Mouse (Mus musculus): ENCODE data around the gene Txndc5.

The Txndc5 gene

DNA sequence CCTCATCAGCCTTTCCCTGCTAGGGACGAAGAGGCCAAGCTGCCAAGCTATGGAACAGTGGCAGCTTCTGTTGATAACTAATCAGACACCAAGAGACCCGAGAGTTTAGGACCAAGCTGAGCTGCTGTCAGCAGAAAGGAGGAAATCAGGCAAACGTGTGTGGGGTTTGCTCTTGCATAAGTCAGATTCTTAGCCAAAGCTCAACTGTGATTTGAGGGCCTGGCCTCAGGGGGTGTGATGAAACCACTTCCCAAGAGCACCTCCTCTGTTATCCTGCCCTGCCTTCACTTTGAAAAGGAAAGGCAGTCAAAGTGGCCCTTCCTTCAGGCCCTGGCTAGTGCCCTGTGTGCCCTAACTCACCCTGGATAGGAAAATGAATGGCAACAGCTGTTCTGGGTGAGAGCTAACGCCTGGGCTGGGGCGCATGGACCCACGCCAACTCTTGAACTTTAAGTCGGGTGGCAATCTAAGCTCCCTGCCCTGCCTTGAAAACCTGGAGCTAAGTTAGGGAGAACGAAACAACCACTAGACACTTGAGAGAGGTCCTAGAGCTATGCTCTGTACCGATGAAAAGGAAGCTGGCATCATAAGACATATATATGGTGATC, at the start of gene Txndc5:
Gene Txndc5, minus strand, starts transcription at position 138 of the 608 bp plus-strand sequence.
- peak in 1 of 2 experiments; percentile 16 for DNase-seq (ENCODE audit: low spot score in 2 of 2)

- no peak for DNase-seq (ENCODE audit: low spot score in 2 of 2)
These were observed 46.0 kb upstream of the Txndc5 start for GRCm38 (mm10) chr13:38574668-38575067.

GRCm38 (mm10) chr13:38573281-38573680, 44.7 kb upstream of the Txndc5 start:
- no peak for DNase-seq (ENCODE audit: low spot score in 2 of 2)

DNA sequence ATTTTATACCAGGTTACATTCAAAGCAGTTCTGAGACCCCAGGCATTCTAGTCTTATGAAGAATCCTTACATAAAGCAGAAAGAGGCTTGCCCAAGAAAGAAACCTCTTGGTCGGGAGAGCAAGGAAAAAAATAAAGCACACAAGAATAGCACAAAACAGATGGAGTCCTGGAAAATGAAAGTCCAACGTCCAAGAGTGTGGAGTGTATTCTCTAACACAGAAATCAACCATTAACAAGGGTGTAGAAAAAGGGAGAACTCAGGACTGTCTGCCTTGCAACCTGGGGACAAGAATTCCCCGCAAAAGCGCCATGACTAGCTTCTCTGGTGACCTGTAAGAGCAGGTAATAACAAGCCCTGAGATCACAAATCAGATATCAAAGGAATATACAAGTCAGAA, 36.6 kb upstream of the Txndc5 start:
- DNase-seq (ENCODE audit: low spot score in 2 of 2), result no peak

GRCm38 (mm10) chr13:38554611-38555010, 26.0 kb upstream of the Txndc5 start:
- no peak for DNase-seq (ENCODE audit: low spot score in 2 of 2)

DNA sequence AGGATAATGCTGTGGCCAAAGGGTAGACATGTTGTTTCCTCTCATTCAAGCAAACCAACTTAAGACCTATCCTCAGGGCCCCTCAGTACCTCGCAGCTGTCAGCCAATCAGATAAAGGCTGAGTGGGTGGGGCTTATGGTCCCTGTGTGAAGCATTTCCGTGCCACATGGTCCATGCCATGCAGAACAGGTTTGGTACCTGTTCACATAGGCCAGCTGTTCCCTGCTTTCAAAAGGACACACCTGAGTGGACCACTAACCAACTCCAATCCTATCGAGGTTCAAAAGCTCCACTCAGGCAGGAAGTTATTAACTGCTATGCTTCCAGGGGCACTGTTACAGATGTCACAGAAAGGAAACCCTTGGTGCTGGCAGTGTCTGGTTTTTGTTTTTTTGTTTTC, 25.6 kb upstream of the Txndc5 start:
- DNase-seq (ENCODE audit: low spot score in 2 of 2), result no peak

DNA sequence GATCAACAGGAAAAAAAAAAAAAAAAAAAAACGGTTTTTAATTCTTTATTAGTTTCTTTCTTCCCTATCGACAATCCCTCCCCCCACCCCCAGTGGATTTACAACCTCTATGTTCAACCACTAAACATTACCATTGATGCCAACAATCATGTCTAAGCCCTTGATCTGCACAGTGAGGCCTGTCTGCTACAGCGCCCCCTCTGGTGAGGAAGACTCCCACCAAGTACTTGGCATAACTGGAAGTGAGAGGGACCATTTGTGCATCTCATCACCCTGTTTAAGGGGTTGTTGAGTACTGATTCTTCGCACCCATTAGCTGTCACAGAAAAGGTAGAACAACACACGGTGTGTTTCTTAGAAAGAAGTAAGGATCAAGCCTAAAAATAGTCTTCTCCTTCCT, 20.1 kb upstream of the Txndc5 start:
- no peak for DNase-seq (ENCODE audit: low spot score in 2 of 2)

DNA sequence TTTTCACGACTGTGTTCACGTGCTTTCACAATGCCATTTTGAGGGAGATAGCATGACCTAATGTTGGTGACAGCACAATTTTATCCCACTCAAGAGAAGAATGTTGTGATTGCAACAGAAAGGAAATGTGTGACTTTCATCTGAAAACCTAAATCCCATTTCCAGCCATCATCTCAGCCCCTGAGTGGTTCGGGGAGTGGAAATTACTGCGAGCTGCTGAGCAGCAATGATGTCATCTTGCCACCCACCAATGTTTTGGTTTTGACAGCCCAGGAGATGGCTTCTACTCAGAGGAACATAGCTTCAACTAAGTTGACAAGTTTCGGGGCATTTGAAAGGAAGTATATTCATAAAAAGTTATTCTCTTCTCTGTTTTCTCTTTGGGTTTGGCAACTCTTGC, 19.1 kb upstream of the Txndc5 start:
- no peak for DNase-seq (ENCODE audit: low spot score in 2 of 2)

DNA sequence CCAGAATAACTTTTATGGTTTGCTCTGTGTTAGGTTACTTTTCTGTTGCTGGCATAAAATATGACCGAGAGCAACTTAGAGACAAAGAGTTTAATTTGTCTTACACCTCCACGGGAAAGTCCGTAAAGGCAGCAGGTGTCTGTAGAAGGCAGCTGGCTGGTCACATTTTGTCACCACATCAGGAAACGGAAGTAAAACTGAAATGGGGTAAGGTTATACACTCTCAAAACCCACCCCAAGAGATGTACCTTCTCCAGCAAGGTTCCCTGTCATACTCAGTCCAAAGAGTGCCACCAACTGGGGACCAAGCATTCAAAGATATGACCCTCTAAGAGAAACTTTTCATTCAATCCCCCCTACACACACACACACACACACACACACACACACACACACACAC, 18.1 kb upstream of the Txndc5 start:
- peak; percentile 45 to 49 for DNase-seq (ENCODE audit: low spot score in 2 of 2)

- DNase-seq (ENCODE audit: low spot score in 2 of 2), result no peak
These were observed 16.8 kb upstream of the Txndc5 start for GRCm38 (mm10) chr13:38545460-38545859.

- DNase-seq (ENCODE audit: low spot score in 2 of 2), result no peak
These were observed 16.3 kb upstream of the Txndc5 start for GRCm38 (mm10) chr13:38544769-38545445.

DNA sequence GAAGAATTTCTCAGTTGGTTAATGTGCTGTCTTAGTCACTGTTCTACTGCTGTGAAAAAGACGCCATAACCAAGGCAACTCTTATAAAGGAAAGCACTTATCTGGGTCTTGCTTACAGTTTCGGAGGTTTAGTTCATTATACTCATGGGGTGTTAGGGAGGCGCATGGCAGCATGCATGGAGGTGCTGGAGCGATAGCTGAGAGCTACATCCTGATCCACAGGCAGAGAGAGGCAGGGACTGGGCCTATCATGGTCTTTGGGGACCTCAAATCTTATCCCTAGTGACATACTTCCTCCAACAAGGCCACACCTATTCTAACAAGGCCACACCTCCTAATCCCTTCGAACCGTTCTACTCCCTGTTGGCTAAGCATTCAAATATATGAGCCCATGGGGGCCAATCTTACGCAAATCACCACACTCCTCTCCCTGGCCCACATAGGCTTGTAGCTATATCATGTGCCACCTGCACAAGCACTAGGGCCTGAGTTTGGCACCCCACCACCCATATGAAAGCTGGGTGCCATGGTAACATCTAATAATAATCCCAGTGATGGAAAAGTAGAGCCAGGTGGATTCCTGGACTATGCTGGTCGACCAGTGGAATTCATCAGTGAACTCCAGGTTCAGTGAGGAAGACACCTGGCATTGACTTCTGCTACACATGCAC, 15.0 kb upstream of the Txndc5 start:
- DNase-seq (ENCODE audit: low spot score in 2 of 2), result no peak

DNA sequence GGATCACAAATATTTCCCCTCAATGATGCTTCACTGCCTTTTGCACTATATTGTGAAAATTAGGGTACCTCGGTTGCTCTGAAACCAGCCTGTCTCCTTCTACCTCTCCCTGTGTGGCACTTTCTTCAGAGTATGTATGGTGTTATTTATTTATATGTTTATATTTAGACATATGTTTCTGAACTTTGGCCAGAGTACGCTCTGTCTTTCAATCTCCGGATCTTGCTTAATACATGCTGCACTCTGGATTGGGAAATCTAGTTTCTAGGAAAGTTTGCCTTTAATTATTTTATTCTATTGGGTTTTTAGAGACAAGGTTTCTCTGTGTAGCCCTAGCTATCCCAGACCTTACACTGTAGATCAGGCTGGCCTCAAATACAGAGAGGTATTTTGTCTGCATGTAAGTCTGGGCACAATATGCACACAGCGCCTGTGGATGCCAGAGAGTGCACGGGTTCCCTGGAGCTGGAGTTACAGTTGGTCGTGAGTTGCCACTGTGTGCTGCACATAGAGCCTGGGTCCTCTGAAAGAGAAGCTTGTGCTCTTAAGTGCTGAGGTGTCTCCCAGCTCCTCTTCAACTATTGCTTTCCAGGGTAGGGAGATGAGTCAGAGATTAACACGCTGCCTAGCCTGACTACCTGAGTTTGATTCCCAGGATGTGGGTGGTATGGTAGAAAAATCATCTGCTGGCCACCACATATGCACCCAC, 10.7 kb upstream of the Txndc5 start:
- DNase-seq (ENCODE audit: low spot score in 2 of 2), result no peak

DNA sequence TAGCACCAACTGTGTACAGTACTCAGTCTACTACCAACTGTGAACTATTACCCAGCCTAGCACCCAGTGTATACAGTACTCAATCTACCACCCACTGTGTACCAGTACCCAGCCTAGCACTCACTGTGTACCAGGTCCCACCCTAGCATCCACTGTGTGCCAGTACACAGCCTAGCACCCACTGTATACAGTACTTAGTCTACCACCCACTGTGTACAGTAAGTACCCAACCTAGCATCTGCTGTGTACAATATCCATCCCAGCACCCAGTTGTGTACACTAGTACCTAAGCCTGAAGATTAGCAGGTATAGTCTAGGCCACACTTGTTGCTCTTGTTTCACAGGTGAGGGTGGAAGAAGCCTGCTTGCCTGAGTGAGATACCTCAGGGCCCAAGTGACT, 8.9 kb upstream of the Txndc5 start:
- no peak for DNase-seq (ENCODE audit: low spot score in 2 of 2)

DNA sequence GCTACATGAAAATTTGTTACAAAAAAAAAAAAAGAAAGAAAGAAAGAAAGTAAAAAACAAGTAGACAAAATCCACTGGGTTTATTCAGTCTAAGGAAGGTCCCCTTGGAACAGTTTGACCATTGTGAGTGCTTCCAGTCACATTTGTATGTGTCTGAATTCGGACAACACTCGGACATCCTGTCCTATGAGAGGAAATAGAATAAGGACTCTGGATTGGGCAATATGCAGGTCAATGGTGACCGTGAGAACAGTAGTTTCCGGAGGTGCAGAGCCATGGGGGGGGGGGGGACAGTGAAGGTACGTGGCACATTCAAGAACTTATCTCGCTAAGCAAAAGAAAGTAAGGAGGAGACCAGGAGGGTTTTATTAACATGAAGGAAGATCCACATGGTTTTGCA, 6.1 kb upstream of the Txndc5 start:
- DNase-seq (ENCODE audit: low spot score in 2 of 2), result no peak

GRCm38 (mm10) chr13:38534016-38534415, 5.4 kb upstream of the Txndc5 start:
- DNase-seq (ENCODE audit: low spot score in 2 of 2), result no peak

DNA sequence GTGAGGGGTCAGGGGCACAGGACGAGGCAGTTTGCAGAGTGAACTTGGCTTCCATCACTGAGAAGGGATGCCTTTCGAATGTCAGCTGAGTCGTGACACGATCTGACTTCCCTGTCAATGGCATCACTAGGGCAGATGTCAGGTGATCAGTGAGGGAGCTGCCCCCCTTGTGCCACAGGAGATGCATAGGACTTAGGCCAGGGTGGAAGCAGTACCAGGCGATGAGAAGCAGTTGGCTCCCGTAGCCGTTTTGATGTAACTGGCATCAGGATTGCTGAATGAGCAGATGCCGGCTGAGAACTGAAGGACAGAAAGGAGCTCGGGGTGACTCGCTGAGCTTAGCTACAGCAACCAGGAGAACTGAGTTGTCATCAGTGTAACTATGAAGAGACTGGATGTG, 4.8 kb upstream of the Txndc5 start:
- no peak for DNase-seq (ENCODE audit: low spot score in 2 of 2)

GRCm38 (mm10) chr13:38531498-38531897, 2.9 kb upstream of the Txndc5 start:
- DNase-seq (ENCODE audit: low spot score in 2 of 2), result no peak

- no peak for DNase-seq (ENCODE audit: low spot score in 2 of 2)
These were observed 952 bp upstream of the Txndc5 start for GRCm38 (mm10) chr13:38529576-38529975.

- DNase-seq (ENCODE audit: low spot score in 2 of 2), result peak; percentile 82 to 88
These were observed 600 bp downstream of the Txndc5 start for GRCm38 (mm10) chr13:38527797-38528650.

DNA sequence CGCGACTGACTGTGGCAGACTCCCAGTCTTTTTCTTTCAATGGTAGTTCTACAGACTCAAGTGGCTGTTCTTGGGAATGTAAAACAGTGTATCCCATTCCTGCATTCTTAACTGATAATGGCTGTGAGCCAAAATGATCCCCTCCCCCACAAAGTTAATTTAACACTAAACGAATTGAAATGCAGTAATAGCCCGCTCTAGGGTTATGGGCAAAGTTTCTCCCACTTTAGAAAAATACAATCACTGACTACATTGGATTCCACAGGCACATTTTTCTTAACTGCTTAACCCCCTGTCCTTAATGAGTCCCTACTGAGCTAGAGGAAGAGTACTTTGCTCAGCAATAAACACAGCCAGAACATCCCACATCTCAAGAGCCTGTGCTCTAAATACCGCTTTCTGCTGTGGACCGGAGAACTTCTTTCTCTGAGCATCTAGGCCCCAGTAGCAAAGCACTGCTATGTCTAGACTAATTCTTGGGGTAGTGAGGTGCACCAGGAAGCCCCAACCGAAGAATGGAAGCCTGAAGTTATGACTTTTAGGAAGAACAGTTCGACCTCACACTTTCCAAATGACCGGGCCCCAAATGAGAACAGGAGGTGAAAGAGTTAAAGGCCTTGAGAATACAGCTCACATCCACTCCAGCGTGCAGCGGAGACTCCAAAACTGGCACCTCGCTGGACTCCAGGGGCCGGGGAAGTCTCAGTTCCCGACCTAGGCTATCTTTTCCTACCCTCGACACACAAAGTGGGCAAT, 1.4 kb downstream of the Txndc5 start:
- DNase-seq (ENCODE audit: low spot score in 2 of 2), result no peak
